Mouse (Mus musculus): ENCODE results near the gene Myt1l. TPM values are rescaled to one million over a fixed set of nuclear protein-coding genes. Genes with fewer than 3 reads are reported as not detected.

Myt1l gene
- polyA plus RNA-seq, 1 experiment from 2014 or later, result 265 TPM

DNA sequence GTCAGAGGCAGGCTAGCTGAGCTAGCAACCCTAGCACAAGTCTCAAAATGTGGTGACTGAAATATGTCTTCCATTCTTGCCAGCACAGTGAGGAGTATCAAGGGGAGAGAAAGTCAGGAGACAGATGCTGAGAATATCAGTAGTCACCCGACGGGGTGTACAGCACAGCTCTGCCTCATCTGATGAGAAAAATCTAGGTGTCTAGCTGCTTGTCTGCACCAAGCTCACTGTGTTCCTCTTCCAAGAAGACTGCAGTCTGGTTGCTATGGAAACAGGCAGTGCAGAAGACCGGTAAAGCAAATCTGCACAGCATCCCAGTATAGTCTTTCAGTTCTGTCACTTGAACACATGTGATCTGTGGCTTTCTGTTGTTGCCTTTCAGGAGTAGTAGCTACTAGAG is 294.0 kb downstream of the Myt1l start:
- no peaks in the 10 kb centered on the region for H3K9me3 ChIP-seq (ENCODE audit: control insufficient read depth, low read length)
- 0 out of 2 replicates have a peak, but pooled peaks cover 5% of the 10 kb centered on the region for H3K4me1 ChIP-seq (ENCODE audit: control insufficient read depth, insufficient read depth, low read length)
- WGBS, result 25% methylated on average over 3 of the region's 3 CpGs
- H3K9ac ChIP-seq (replicated peaks; ENCODE audit: low read depth, low read length), result no peak overlapping the region
- peak; percentile 81 for ATAC-seq (ENCODE audit: low read depth)
- 0 out of 2 replicates have a peak, but pooled peaks cover 4% of the 10 kb centered on the region for H3K36me3 ChIP-seq (ENCODE audit: control insufficient read depth, insufficient read depth, low read length)
- H3K27ac ChIP-seq (ENCODE audit: low read depth, low read length), result peak overlapping the region; percentile 68
- no peak overlapping the region for H3K4me2 ChIP-seq (ENCODE audit: low read depth, low read length)
- no peaks in the 10 kb centered on the region for H3K27me3 ChIP-seq (ENCODE audit: control insufficient read depth, insufficient read depth, low read length)
- no peak overlapping the region for H3K4me3 ChIP-seq (ENCODE audit: low read depth, low read length)

GRCm38 (mm10) chr12:29823766-29824417 is 295.7 kb downstream of the Myt1l start:
- no peak overlapping the region for H3K27ac ChIP-seq (ENCODE audit: low read depth, low read length)
- H3K36me3 ChIP-seq (ENCODE audit: control insufficient read depth, insufficient read depth, low read length), result 0 out of 2 replicates have a peak, but pooled peaks cover 6% of the 10 kb centered on the region
- H3K27me3 ChIP-seq (ENCODE audit: control insufficient read depth, insufficient read depth, low read length), result no peaks in the 10 kb centered on the region
- 0 out of 2 replicates have a peak, but pooled peaks cover 5% of the 10 kb centered on the region for H3K4me1 ChIP-seq (ENCODE audit: control insufficient read depth, insufficient read depth, low read length)
- WGBS, result 70% methylated on average over 10 of the region's 10 CpGs
- H3K9ac ChIP-seq (replicated peaks; ENCODE audit: low read depth, low read length), result no peak overlapping the region
- ATAC-seq (ENCODE audit: low read depth), result no peak
- H3K9me3 ChIP-seq (ENCODE audit: control insufficient read depth, low read length), result no peaks in the 10 kb centered on the region
- no peak overlapping the region for H3K4me3 ChIP-seq (ENCODE audit: low read depth, low read length)
- no peak overlapping the region for H3K4me2 ChIP-seq (ENCODE audit: low read depth, low read length)

DNA sequence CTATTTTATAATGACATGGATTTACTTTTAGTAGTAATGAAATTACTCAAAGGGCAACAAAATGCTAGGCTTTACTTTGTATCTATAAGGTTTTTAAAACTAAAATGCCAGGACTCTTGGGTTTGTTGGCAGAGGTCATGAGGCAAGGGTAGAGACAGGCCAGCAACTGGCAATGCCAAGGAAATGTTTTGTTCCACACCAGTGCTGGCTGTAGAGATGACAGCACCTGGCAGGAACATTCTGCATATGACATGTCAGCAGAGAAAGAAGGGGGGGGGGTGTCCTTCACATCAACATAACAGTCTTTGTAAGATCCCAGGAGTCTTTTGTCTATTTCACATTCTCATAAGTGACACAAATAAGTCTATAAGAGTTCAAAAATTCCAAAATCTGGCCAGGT is 302.4 kb downstream of the Myt1l start:
- no peaks in the 10 kb centered on the region for H3K27me3 ChIP-seq (ENCODE audit: control insufficient read depth, insufficient read depth, low read length)
- no peak overlapping the region for H3K27ac ChIP-seq (ENCODE audit: low read depth, low read length)
- H3K4me1 ChIP-seq (ENCODE audit: control insufficient read depth, insufficient read depth, low read length), result no peaks in the 10 kb centered on the region; the same call in 1 of the 2 replicates
- no peak overlapping the region for H3K9ac ChIP-seq (replicated peaks; ENCODE audit: low read depth, low read length)
- H3K9me3 ChIP-seq (ENCODE audit: control insufficient read depth, low read length), result no peaks in the 10 kb centered on the region
- ATAC-seq (ENCODE audit: low read depth), result no peak
- no peak overlapping the region for H3K4me3 ChIP-seq (ENCODE audit: low read depth, low read length)
- H3K36me3 ChIP-seq (ENCODE audit: control insufficient read depth, insufficient read depth, low read length), result peaks cover 6% of the 10 kb centered on the region; the same call in 1 of the 2 replicates
- H3K4me2 ChIP-seq (ENCODE audit: low read depth, low read length), result no peak overlapping the region

DNA sequence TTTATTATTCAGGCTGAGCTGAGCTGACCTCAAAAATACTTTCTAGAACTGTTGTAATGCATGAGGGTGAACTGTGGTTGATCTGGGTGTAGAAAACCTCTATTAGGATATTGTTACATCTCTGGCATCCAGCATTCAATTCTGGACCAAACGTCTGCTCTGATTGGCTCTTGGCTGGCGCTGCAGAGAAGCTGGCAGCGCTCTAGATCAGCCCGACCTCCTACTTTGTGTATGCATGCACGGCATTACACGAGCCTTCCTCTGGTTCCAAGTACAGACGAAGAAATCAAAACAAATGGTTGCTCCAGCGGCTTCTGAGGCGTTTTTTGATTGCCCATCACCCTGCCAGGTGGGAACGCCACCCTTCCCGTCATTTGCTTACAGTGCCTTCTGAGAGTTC is 303.2 kb downstream of the Myt1l start:
- WGBS, result 83% methylated on average over 11 of the region's 11 CpGs
- no peak overlapping the region for H3K4me2 ChIP-seq (ENCODE audit: low read depth, low read length)
- H3K9me3 ChIP-seq (ENCODE audit: control insufficient read depth, low read length), result no peaks in the 10 kb centered on the region
- peaks cover 6% of the 10 kb centered on the region; the same call in 1 of the 2 replicates for H3K36me3 ChIP-seq (ENCODE audit: control insufficient read depth, insufficient read depth, low read length)
- no peaks in the 10 kb centered on the region; the same call in 1 of the 2 replicates for H3K4me1 ChIP-seq (ENCODE audit: control insufficient read depth, insufficient read depth, low read length)
- H3K4me3 ChIP-seq (ENCODE audit: low read depth, low read length), result no peak overlapping the region
- no peak overlapping the region for H3K27ac ChIP-seq (ENCODE audit: low read depth, low read length)
- no peaks in the 10 kb centered on the region for H3K27me3 ChIP-seq (ENCODE audit: control insufficient read depth, insufficient read depth, low read length)
- no peak overlapping the region for H3K9ac ChIP-seq (replicated peaks; ENCODE audit: low read depth, low read length)
- ATAC-seq (ENCODE audit: low read depth), result no peak

DNA sequence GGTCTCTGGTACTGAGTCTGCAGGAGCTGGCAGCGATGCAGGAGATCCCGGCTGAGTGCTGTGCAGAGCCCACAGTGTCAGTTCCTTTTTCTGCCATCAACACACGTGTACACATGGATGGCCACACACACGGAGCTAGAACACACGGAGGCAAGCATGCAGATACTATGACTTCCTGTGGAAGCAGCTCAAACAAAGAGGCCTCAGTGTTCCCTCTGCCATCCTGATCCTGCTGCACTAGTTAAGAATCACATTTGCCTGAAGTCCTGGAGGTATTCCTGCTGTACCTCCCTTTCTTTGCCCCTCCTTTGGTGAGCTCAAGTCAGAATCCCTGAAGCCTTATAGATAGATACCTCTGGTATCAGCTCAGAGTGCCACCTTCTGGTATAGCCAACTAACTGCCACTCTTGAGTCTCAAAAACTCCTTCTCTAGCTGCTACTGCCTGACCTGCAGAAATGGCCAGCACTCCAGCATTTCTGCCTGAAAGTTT is 309.2 kb downstream of the Myt1l start:
- Histone ChIP-seq H3K27ac (ENCODE audit: low read depth, low read length) (no peak overlapping the region; the same call in 1 of the 2 replicates), H3K36me3 (ENCODE audit: control insufficient read depth, insufficient read depth, low read length) (peaks cover 4% of the 10 kb centered on the region; the same call in 1 of the 2 replicates), H3K27me3 (ENCODE audit: control insufficient read depth, insufficient read depth, low read length) (no peaks in the 10 kb centered on the region), H3K4me3 (ENCODE audit: low read depth, low read length) (no peak overlapping the region), H3K9ac (replicated peaks; ENCODE audit: low read depth, low read length) (no peak overlapping the region), H3K4me1 (ENCODE audit: control insufficient read depth, insufficient read depth, low read length) (no peaks in the 10 kb centered on the region; the same call in 1 of the 2 replicates), H3K9me3 (ENCODE audit: control insufficient read depth, low read length) (no peaks in the 10 kb centered on the region), H3K4me2 (ENCODE audit: low read depth, low read length) (no peak overlapping the region)
- WGBS, result 61% methylated on average over 5 of the region's 5 CpGs
- ATAC-seq (ENCODE audit: low read depth), result peak; percentile 78

- no peaks in the 10 kb centered on the region for H3K9me3 ChIP-seq (ENCODE audit: control insufficient read depth, low read length)
- H3K4me2 ChIP-seq (ENCODE audit: low read depth, low read length), result no peak overlapping the region
- no peak for ATAC-seq (ENCODE audit: low read depth)
- 90% methylated on average over 7 of the region's 7 CpGs for WGBS
- H3K36me3 ChIP-seq (ENCODE audit: control insufficient read depth, insufficient read depth, low read length), result peaks cover 11% of the 10 kb centered on the region; the same call in 1 of the 2 replicates
- no peak overlapping the region for H3K27ac ChIP-seq (ENCODE audit: low read depth, low read length)
- H3K4me3 ChIP-seq (ENCODE audit: low read depth, low read length), result no peak overlapping the region
- H3K4me1 ChIP-seq (ENCODE audit: control insufficient read depth, insufficient read depth, low read length), result no peaks in the 10 kb centered on the region; the same call in 1 of the 2 replicates
- H3K9ac ChIP-seq (replicated peaks; ENCODE audit: low read depth, low read length), result no peak overlapping the region
- H3K27me3 ChIP-seq (ENCODE audit: control insufficient read depth, insufficient read depth, low read length), result no peaks in the 10 kb centered on the region
Observed at GRCm38 (mm10) chr12:29838421-29838820, 310.2 kb downstream of the Myt1l start.

- Histone ChIP-seq H3K36me3 (ENCODE audit: control insufficient read depth, insufficient read depth, low read length) (peaks cover 9% of the 10 kb centered on the region), H3K27ac (ENCODE audit: low read depth, low read length) (no peak overlapping the region), H3K9ac (replicated peaks; ENCODE audit: low read depth, low read length) (no peak overlapping the region), H3K27me3 (ENCODE audit: control insufficient read depth, insufficient read depth, low read length) (no peaks in the 10 kb centered on the region), H3K4me2 (ENCODE audit: low read depth, low read length) (no peak overlapping the region), H3K4me3 (ENCODE audit: low read depth, low read length) (no peak overlapping the region), H3K4me1 (ENCODE audit: control insufficient read depth, insufficient read depth, low read length) (no peaks in the 10 kb centered on the region), H3K9me3 (ENCODE audit: control insufficient read depth, low read length) (no peaks in the 10 kb centered on the region)
- WGBS, result 70% methylated on average over 3 of the region's 3 CpGs
- ATAC-seq (ENCODE audit: low read depth), result no peak
Observed at GRCm38 (mm10) chr12:29849936-29850335, 321.8 kb downstream of the Myt1l start.

DNA sequence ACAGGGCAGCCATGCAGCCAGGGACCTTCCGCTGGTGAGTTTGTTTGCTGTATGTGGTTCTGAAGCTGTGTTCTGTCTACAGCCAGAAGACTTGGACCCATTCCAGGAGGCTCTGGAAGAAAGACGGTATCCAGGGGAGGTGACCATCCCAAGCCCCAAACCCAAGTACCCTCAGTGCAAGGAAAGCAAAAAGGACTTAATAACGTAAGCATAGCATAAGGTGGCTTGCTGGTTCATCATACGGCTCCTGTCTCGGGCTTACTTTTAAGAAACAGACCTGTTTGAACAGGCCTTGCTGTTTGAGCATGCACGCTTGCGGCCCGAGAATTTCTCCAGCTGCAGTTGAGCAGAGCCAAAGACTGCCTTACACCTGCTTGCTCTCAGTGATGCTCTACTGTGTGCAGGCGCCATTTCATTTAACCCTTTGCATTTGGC is 326.0 kb downstream of the Myt1l start:
- Histone ChIP-seq H3K36me3 (ENCODE audit: control insufficient read depth, insufficient read depth, low read length) (peaks cover 17% of the 10 kb centered on the region), H3K4me2 (ENCODE audit: low read depth, low read length) (no peak overlapping the region), H3K4me1 (ENCODE audit: control insufficient read depth, insufficient read depth, low read length) (no peaks in the 10 kb centered on the region), H3K27ac (ENCODE audit: low read depth, low read length) (no peak overlapping the region), H3K4me3 (ENCODE audit: low read depth, low read length) (no peak overlapping the region), H3K9me3 (ENCODE audit: control insufficient read depth, low read length) (no peaks in the 10 kb centered on the region), H3K27me3 (ENCODE audit: control insufficient read depth, insufficient read depth, low read length) (no peaks in the 10 kb centered on the region), H3K9ac (replicated peaks; ENCODE audit: low read depth, low read length) (no peak overlapping the region)
- 78% methylated on average over 9 of the region's 9 CpGs for WGBS
- no peak for ATAC-seq (ENCODE audit: low read depth)

GRCm38 (mm10) chr12:29855007-29855406 is 326.8 kb downstream of the Myt1l start:
- Histone ChIP-seq H3K36me3 (ENCODE audit: control insufficient read depth, insufficient read depth, low read length) (peaks cover 21% of the 10 kb centered on the region), H3K9me3 (ENCODE audit: control insufficient read depth, low read length) (no peaks in the 10 kb centered on the region), H3K27ac (ENCODE audit: low read depth, low read length) (no peak overlapping the region), H3K9ac (replicated peaks; ENCODE audit: low read depth, low read length) (no peak overlapping the region), H3K4me2 (ENCODE audit: low read depth, low read length) (no peak overlapping the region), H3K4me1 (ENCODE audit: control insufficient read depth, insufficient read depth, low read length) (no peaks in the 10 kb centered on the region), H3K27me3 (ENCODE audit: control insufficient read depth, insufficient read depth, low read length) (no peaks in the 10 kb centered on the region), H3K4me3 (ENCODE audit: low read depth, low read length) (no peak overlapping the region)
- no peak for ATAC-seq (ENCODE audit: low read depth)
- 22% methylated on average over 5 of the region's 5 CpGs for WGBS
